ENCODE assay signal across 7 mouse cellular contexts in genomic region chr6:24528064-24528243, GRCm38 (mm10). TPM values are rescaled to one million over a fixed set of nuclear protein-coding genes. Genes with fewer than 3 reads are reported as not detected.
DNase-seq lines count a peak whose midpoint lies in the region; ATAC-seq and TF ChIP-seq lines count a peak whose summit lies in the region.

TSS of gene Asb15 (plus strand) at chr6:24528144.

- H3K79me2 ChIP-seq in C2C12 (ENCODE audit: control insufficient read depth, insufficient read depth) = peaks cover 31% of the 10 kb centered on the region

- no peaks in the 10 kb centered on the region for H3K27me3 ChIP-seq in C2C12 (ENCODE audit: control insufficient read depth, insufficient read depth, insufficient read length)
- H3K27me3 ChIP-seq in E14TG2a.4 (ENCODE audit: insufficient read depth, low read length) = no peaks in the 10 kb centered on the region
- no peaks in the 10 kb centered on the region for H3K27me3 ChIP-seq in heart, embryonic 11.5 days (ENCODE audit: control insufficient read depth, insufficient read depth, low read length)
- H3K27me3 ChIP-seq in liver, embryonic 11.5 days (replicated peaks; ENCODE audit: control insufficient read depth, insufficient read depth, low read length) = no peaks in the 10 kb centered on the region

- no peak for ATAC-seq in heart, embryonic 11.5 days (replicated peaks; ENCODE audit: insufficient number of reproducible peaks, low FRiP score, low TSS enrichment)
- peak; percentile 10; the same call in 1 of the 2 replicates for ATAC-seq in liver, embryonic 11.5 days (replicated peaks; ENCODE audit: low FRiP score)

- TF ChIP-seq CTCF in C2C12 (IDR thresholded peaks at IDR 0.05; ENCODE audit: control insufficient read depth, insufficient read depth, insufficient read length) (no peak), E14TG2a.4 (conservative IDR thresholded peaks at IDR 0.05; ENCODE audit: low read length) (no peak)

- peak within 1 kb of the TSS; percentile 29; the same call in 1 of the 2 replicates for H3K27ac ChIP-seq in heart, embryonic 11.5 days (ENCODE audit: low read depth, low read length)
- peak within 1 kb of the TSS; percentile 49; the same call in 1 of the 2 replicates for H3K27ac ChIP-seq in liver, embryonic 11.5 days (ENCODE audit: low read depth, low read length)

- no peak for DNase-seq in liver, embryonic 11.5 days (ENCODE audit: low spot score)
- DNase-seq in right cerebral cortex, postnatal 10 days (ENCODE audit: low spot score in 2 of 2) = no peak
- DNase-seq in cerebellum, adult 11 months = no peak
- no peak for DNase-seq in right cerebral cortex, postnatal 4 days

- peak within 1 kb of the TSS; percentile 87 for H3K9ac ChIP-seq in heart, embryonic 11.5 days (ENCODE audit: low read depth, low read length)
- H3K9ac ChIP-seq in liver, embryonic 11.5 days (ENCODE audit: low read depth, low read length) = peak within 1 kb of the TSS; percentile 75

- H3K4me1 ChIP-seq in E14TG2a.4 (replicated peaks; ENCODE audit: low read depth, low read length) = peaks cover 19% of the 10 kb centered on the region
- H3K4me1 ChIP-seq in heart, embryonic 11.5 days (ENCODE audit: control insufficient read depth, insufficient read depth, low read length) = peaks cover 24% of the 10 kb centered on the region
- H3K4me1 ChIP-seq in liver, embryonic 11.5 days (replicated peaks; ENCODE audit: control insufficient read depth, insufficient read depth, low read length) = no peaks in the 10 kb centered on the region; the same call in 1 of the 2 replicates

- H3K4me2 ChIP-seq in heart, embryonic 11.5 days = peak within 1 kb of the TSS; percentile 84
- peak within 1 kb of the TSS; percentile 74 for H3K4me2 ChIP-seq in liver, embryonic 11.5 days

- peak within 1 kb of the TSS; percentile 68 for H3K4me3 ChIP-seq in C2C12 (ENCODE audit: insufficient read depth, poor library complexity, severe bottlenecking)
- H3K4me3 ChIP-seq in E14TG2a.4 (replicated peaks; ENCODE audit: low read length) = peak within 1 kb of the TSS; percentile 94
- H3K4me3 ChIP-seq in heart, embryonic 11.5 days (ENCODE audit: low read depth, low read length) = peak within 1 kb of the TSS; percentile 79
- H3K4me3 ChIP-seq in liver, embryonic 11.5 days (ENCODE audit: low read depth, low read length) = peak within 1 kb of the TSS; percentile 67

- no peaks in the 10 kb centered on the region for H3K9me3 ChIP-seq in E14TG2a.4 (ENCODE audit: low read length)
- no peaks in the 10 kb centered on the region for H3K9me3 ChIP-seq in heart, embryonic 11.5 days (replicated peaks; ENCODE audit: control insufficient read depth, low read length)
- H3K9me3 ChIP-seq in liver, embryonic 11.5 days (ENCODE audit: control insufficient read depth, low read length) = no peaks in the 10 kb centered on the region

- WGBS in heart, embryonic 11.5 days (ENCODE audit: insufficient replicate concordance) = 53% methylated on average over 2 of the region's 2 CpGs
- 45% methylated on average over 2 of the region's 2 CpGs for WGBS in liver, embryonic 11.5 days

- H3K79me3 ChIP-seq in C2C12 (ENCODE audit: low read depth) = peaks cover 7% of the 10 kb centered on the region

- H3K36me3 ChIP-seq in C2C12 (ENCODE audit: control insufficient read depth, insufficient read depth) (peaks cover 14% of the 10 kb centered on the region), E14TG2a.4 (ENCODE audit: insufficient read depth, low read length) (peaks cover 23% of the 10 kb centered on the region)
- H3K36me3 ChIP-seq in heart, embryonic 11.5 days (ENCODE audit: control insufficient read depth, insufficient read depth, low read length) = no peaks in the 10 kb centered on the region
- H3K36me3 ChIP-seq in liver, embryonic 11.5 days (ENCODE audit: control insufficient read depth, insufficient read depth, low read length) = peaks cover 2% of the 10 kb centered on the region; the same call in 1 of the 2 replicates

- peak within 1 kb of the TSS; percentile 99 for H3ac ChIP-seq in C2C12 (ENCODE audit: control insufficient read depth, insufficient read length, low read depth)

TF ChIP-seq in C2C12, 6 proteins besides CTCF, POLR2A, EP300 and RAD21:
- TF ChIP-seq FOSL1 (IDR thresholded peaks at IDR 0.05; ENCODE audit: insufficient read depth, low read length, poor library complexity, severe bottlenecking) (no peak), MYOD1 (IDR thresholded peaks at IDR 0.05; ENCODE audit: control insufficient read depth, insufficient read length, low read depth) (no peak), MAX (IDR thresholded peaks at IDR 0.05) (no peak), CEBPB (IDR thresholded peaks at IDR 0.05; ENCODE audit: low read depth) (no peak), USF1 (IDR thresholded peaks at IDR 0.05; ENCODE audit: low read depth) (no peak), MYOG (IDR thresholded peaks at IDR 0.05; ENCODE audit: control insufficient read depth, extremely low read depth, insufficient read length) (no peak)

RNA-seq across cellular contexts. Expression of gene Asb15, which starts in this region (rescaled TPM):
- not detected for polyA plus RNA-seq in C2C12 (2012; fragmentation: generic; extraction: Trizol)
- 0.11 and 0.15 TPM in 2 replicates for polyA plus RNA-seq in heart, embryonic 11.5 days (2014; fragmentation: Nextera tagmentation; extraction: Ambion mirVana)
- not detected in 2 replicates for polyA plus RNA-seq in liver, embryonic 11.5 days (2014; fragmentation: Nextera tagmentation; extraction: Ambion mirVana)

Comparison
In these comparisons a context has a peak if more than half of its experiments do, and no peak if none do; other contexts are left out.
1. Peak in ATAC-seq, H3K4me3 ChIP-seq, H3K27ac ChIP-seq, H3K9ac ChIP-seq and H3K4me2 ChIP-seq in liver, embryonic 11.5 days; RNA of the gene not detected or under 1 TPM.